Mouse (Mus musculus) heart, embryonic 10.5 days (tissue): Measurements from ENCODE around the gene Ccr1. TPM values are rescaled to one million over a fixed set of nuclear protein-coding genes. Genes with fewer than 3 reads are reported as not detected.
"Not testable (repeated sequence)": the region's sequence is repeated elsewhere in the genome, so short reads cannot be mapped to it uniquely, and the experiment has no call there.

ENCODE experiments used
- DNase-seq: peaks from one replicate; pipeline ENCODE4 v3.0.0-alpha.2; 2017; ENCODE audit warnings: low spot score
- H3K27ac ChIP-seq: fragments of 300-500 bp; sonication (generic); 2 replicates; pipeline ENCODE4 v1.5.1; 2016; ENCODE audit warnings: mild to moderate bottlenecking
- H3K27me3 ChIP-seq: fragments of 300-500 bp; sonication (generic); 2 replicates; pipeline ENCODE4 v1.6.1; 2016; ENCODE audit warnings: mild to moderate bottlenecking; ENCODE audit not compliant: poor library complexity, insufficient read depth, severe bottlenecking
- H3K36me3 ChIP-seq: fragments of 300-500 bp; sonication (generic); 2 replicates; pipeline ENCODE4 v1.6.1; 2016; ENCODE audit warnings: mild to moderate bottlenecking, moderate library complexity
- H3K4me1 ChIP-seq: fragments of 300-500 bp; sonication (generic); 2 replicates; pipeline ENCODE4 v1.6.1; 2016; ENCODE audit warnings: mild to moderate bottlenecking
- H3K4me3 ChIP-seq: fragments of 300-500 bp; sonication (generic); 2 replicates; pipeline ENCODE4 v1.5.1; 2016; ENCODE audit warnings: mild to moderate bottlenecking, moderate library complexity
- H3K9me3 ChIP-seq: fragments of 300-500 bp; sonication (generic); 2 replicates; pipeline ENCODE4 v1.6.1; 2016; ENCODE audit warnings: mild to moderate bottlenecking, moderate library complexity
- WGBS: fragments of 180-500 bp; shearing (Covaris S2); methylation state at CpG from one replicate; pipeline ENCODE4 v1.1.7; 2016; 5-methylcytosine and 5-hydroxymethylcytosine counted together
- polyA plus RNA-seq: library from polyadenylated mRNA; unstranded; fragments of >200 nt; fragmentation: Nextera tagmentation; extraction: Ambion mirVana; gene quantifications from 2 replicates; pipeline ENCODE4 v1.2.1, GENCODE M21; 2016

Gene Ccr1
- polyA plus RNA-seq, 1 experiment from 2014 or later: 0.35 TPM

DNA sequence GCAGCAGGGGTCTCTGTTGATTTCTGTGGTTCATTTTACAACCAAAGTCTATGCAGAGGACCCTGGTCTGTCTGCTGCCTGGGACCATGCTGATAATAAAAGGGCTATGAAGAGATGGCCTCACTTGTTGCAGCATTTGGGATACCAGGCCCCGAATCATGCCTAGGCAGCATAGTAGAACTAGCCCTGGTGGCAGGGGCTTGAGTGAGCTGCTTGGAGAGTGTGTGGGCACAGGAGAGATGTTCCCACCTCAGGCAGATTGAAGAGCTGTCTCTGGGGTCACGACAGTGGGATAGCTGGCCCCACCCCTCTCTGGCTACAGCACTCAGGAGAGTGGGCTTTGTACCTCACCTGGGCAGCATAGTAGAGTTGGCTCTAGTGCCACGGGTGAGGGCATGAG is 38.0 kb downstream of the Ccr1 start:
- H3K27ac ChIP-seq: no peak overlapping the region
- no peak for DNase-seq
- peaks cover 3% of the 10 kb centered on the region; the same call in 1 of the 2 replicates for H3K9me3 ChIP-seq
- no peak overlapping the region for H3K4me3 ChIP-seq
- H3K27me3 ChIP-seq: no peaks in the 10 kb centered on the region
- H3K36me3 ChIP-seq: no peaks in the 10 kb centered on the region
- peaks cover 12% of the 10 kb centered on the region; the same call in 1 of the 2 replicates for H3K4me1 ChIP-seq
- WGBS: 70% methylated on average over 3 of the region's 3 CpGs

- H3K27me3 ChIP-seq: no peaks in the 10 kb centered on the region
- WGBS: 60% methylated on average over 4 of the region's 4 CpGs
- DNase-seq: no peak
- peaks cover 3% of the 10 kb centered on the region; the same call in 1 of the 2 replicates for H3K9me3 ChIP-seq
- H3K36me3 ChIP-seq: no peaks in the 10 kb centered on the region
- H3K4me1 ChIP-seq: peaks cover 14% of the 10 kb centered on the region; the same call in 1 of the 2 replicates
- no peak overlapping the region for H3K4me3 ChIP-seq
- H3K27ac ChIP-seq: no peak overlapping the region
Measured at GRCm38 (mm10) chr9:123929936-123930335, 38.6 kb downstream of the Ccr1 start.

GRCm38 (mm10) chr9:123928759-123929246 is 39.7 kb downstream of the Ccr1 start:
- H3K4me1 ChIP-seq: peaks cover 19% of the 10 kb centered on the region; the same call in 1 of the 2 replicates
- no peak overlapping the region for H3K4me3 ChIP-seq
- H3K27me3 ChIP-seq: no peaks in the 10 kb centered on the region
- peaks cover 3% of the 10 kb centered on the region; the same call in 1 of the 2 replicates for H3K9me3 ChIP-seq
- WGBS: 26% methylated on average over 8 of the region's 8 CpGs
- H3K27ac ChIP-seq: peak overlapping the region; percentile 33; the same call in 1 of the 2 replicates
- H3K36me3 ChIP-seq: no peaks in the 10 kb centered on the region
- no peak for DNase-seq

DNA sequence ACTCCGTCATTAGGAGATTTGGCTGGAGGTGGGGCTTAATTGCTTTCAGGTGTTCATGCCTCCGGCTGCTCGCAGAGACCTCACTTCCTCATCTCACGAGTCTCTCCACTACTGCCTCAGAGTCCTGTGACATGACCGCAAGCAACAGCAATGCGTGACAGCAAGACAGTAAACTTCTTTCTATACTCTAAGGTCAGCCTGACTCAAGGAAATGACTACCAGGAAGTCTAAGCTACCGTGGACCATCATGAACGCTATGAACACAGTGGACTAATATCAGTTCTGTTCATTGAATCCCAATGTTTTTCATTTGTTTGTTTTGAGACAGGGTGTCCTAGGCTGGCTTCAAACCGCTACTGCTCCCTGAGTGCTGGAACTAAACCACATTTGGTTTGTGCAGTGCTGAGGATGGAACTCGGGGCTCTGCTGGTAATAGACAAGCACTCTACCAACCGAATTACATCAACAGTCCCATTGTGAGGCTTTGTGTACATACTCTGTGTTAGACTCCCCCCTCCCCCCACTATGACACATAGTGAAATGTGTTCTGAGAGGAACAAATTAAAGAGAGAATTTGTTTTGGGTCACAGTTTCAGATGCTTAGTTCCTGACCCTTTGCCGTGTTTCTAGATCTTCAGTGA is 40.3 kb downstream of the Ccr1 start:
- H3K27ac ChIP-seq: peak overlapping the region; percentile 33
- peaks cover 3% of the 10 kb centered on the region; the same call in 1 of the 2 replicates for H3K9me3 ChIP-seq
- DNase-seq: no peak
- peaks cover 4% of the 10 kb centered on the region; the same call in 1 of the 2 replicates for H3K27me3 ChIP-seq
- no peaks in the 10 kb centered on the region for H3K36me3 ChIP-seq
- no peak overlapping the region for H3K4me3 ChIP-seq
- WGBS: 68% methylated on average over 12 of the region's 12 CpGs
- peaks cover 25% of the 10 kb centered on the region; the same call in 1 of the 2 replicates for H3K4me1 ChIP-seq

DNA sequence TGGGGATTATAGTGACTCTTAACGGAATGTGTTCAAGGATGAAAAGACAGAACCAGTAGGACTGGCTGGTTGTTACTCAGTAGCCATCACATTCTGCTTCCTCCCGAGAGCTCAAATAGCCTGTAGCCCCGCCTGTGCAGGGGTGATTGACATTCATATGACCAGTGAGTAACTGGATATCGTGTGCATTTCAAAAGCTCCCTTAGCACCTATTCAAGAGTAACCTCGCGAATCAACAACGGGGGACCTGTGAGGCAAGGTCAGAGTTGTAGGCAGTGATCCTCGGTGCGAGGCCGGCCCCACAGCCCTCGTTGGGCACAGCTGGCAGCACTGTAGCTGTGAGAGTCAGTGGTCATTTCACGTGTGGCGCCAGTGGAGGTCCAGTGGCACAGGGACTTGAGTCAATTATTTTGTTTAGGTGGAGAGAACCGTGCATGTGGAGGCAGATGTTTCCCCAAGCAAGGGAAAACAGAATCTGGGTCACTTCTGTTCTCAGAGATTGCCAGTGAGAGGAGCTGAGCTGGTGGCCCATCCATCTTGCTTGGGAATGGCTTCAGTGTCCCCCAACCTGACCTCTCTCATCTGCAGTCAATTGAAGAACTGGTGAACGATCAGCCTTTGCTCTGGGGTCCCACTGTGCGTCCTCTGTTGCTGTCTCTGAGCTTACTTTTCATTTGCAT is 41.1 kb downstream of the Ccr1 start:
- H3K4me3 ChIP-seq: no peak overlapping the region
- peaks cover 28% of the 10 kb centered on the region; the same call in 1 of the 2 replicates for H3K4me1 ChIP-seq
- no peak for DNase-seq
- H3K9me3 ChIP-seq: peaks cover 3% of the 10 kb centered on the region; the same call in 1 of the 2 replicates
- H3K36me3 ChIP-seq: no peaks in the 10 kb centered on the region
- H3K27me3 ChIP-seq: peaks cover 7% of the 10 kb centered on the region; the same call in 1 of the 2 replicates
- no peak overlapping the region for H3K27ac ChIP-seq
- 51% methylated on average over 16 of the region's 16 CpGs for WGBS

DNA sequence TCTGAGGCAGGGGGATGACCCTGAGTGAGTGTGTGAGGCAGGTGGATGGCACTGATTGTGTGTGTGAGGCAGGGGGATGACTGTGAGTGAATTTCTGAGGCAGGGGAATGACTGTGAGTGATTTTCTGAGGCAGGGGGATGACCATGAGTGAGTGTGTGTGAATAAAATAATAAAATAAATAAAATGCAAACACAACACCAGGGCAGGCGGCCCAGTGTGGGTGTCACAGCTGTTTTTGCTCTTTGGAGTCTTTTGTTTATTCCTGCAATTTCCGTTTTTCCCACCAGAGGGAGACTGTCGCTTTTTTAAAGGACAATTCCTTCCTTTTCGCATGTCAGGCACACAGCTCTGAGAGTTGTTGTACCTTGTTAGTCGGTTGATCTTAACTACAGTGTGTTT is 42.5 kb downstream of the Ccr1 start:
- not testable (repeated sequence) for H3K9me3 ChIP-seq, H3K36me3 ChIP-seq, H3K27me3 ChIP-seq, H3K27ac ChIP-seq
- peak; percentile 81 for DNase-seq
- Histone ChIP-seq H3K4me3 (peak overlapping the region; percentile 74), H3K4me1 (peaks cover 28% of the 10 kb centered on the region; the same call in 1 of the 2 replicates)
- 10% methylated on average over 5 of the region's 5 CpGs for WGBS

GRCm38 (mm10) chr9:123925101-123925946 is 43.2 kb downstream of the Ccr1 start:
- peaks cover 7% of the 10 kb centered on the region; the same call in 1 of the 2 replicates for H3K27me3 ChIP-seq
- peaks cover 28% of the 10 kb centered on the region; the same call in 1 of the 2 replicates for H3K4me1 ChIP-seq
- WGBS: 5% methylated on average over 44 of the region's 44 CpGs
- DNase-seq: peak; percentile 90
- H3K27ac ChIP-seq: peak overlapping the region; percentile 93
- H3K36me3 ChIP-seq: no peaks in the 10 kb centered on the region
- peak overlapping the region; percentile 74 for H3K4me3 ChIP-seq
- peaks cover 3% of the 10 kb centered on the region; the same call in 1 of the 2 replicates for H3K9me3 ChIP-seq

DNA sequence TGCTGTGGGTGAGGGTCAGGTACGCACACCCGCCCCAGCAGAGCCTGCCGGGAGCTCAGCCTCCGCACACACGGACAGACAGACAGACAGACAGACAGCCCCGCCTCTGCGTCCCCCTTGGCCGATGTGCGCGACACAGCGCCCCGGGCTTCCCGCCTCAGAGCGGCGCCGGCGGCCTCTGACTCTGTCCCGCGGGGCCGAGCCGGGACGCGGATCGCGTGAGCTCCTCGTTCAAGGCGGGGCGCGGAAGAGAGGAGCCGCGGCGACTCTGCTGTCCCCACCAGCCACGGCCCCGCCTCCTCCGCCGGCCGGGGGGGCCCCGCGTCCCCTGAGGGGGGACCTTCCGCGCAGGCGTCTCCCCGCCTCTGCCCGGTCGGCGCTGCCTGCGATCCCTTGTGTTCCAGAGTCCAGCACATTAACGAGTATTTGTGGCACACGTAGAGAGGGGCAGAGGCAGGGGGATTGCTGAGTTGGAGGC is 43.9 kb downstream of the Ccr1 start:
- Histone ChIP-seq H3K27ac (peak overlapping the region; percentile 93), H3K27me3 (peaks cover 7% of the 10 kb centered on the region; the same call in 1 of the 2 replicates), H3K36me3 (no peaks in the 10 kb centered on the region), H3K4me3 (peak overlapping the region; percentile 74), H3K9me3 (peaks cover 3% of the 10 kb centered on the region; the same call in 1 of the 2 replicates), H3K4me1 (peaks cover 28% of the 10 kb centered on the region; the same call in 1 of the 2 replicates)
- peak; percentile 93 for DNase-seq
- under 1% methylated on average over 43 of the region's 49 CpGs for WGBS

GRCm38 (mm10) chr9:123924035-123924434 is 44.5 kb downstream of the Ccr1 start:
- peak overlapping the region; percentile 93; the same call in 1 of the 2 replicates for H3K27ac ChIP-seq
- H3K4me1 ChIP-seq: peaks cover 28% of the 10 kb centered on the region; the same call in 1 of the 2 replicates
- WGBS: under 1% methylated on average over 11 of the region's 11 CpGs
- not testable (repeated sequence) for H3K27me3 ChIP-seq, H3K9me3 ChIP-seq, H3K36me3 ChIP-seq
- peak overlapping the region; percentile 74 for H3K4me3 ChIP-seq
- peak; percentile 92 for DNase-seq

DNA sequence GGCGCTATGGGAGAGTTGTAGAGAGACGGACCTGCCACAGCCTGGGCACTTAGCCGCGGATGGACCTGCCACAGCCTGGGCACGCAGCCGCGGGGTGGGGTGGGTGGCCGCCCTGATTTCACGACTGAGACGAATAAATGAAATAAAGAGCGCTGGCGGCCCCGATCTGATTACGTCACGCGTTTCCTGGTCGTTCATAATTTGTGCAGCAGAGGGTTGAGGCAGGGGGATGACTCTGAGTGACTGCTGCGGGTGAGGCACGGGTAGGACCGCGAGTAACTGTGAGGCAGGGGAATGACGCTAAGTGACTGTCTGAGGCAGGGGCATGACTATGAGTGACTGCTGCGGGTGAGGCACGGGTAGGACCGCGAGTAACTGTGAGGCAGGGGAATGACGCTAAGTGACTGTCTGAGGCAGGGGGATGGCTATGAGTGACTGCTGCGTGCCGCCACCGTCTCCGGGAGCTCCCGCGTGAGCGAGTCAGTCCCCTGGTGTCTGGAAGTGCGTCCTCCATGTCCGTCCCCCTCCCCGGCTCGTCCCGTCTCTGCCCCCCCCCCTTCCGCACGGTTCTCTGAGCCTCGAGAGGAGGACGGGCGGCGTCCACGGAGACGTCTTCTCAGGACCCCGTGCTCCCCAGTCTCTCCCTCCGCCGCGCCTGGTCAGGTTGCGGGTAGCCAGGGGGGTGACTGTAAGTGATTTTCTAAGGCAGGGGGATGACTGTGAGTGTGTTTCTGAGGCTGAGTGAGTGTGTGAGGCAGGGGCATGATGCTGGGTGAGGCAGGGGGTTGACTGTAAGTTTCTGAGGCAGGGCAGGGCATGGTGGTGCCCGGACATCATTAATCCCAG is 45.1 kb downstream of the Ccr1 start:
- peak overlapping the region; percentile 52; the same call in 1 of the 2 replicates for H3K27ac ChIP-seq
- H3K27me3 ChIP-seq: peaks cover 7% of the 10 kb centered on the region; the same call in 1 of the 2 replicates
- H3K4me3 ChIP-seq: peak overlapping the region; percentile 74
- WGBS: under 1% methylated on average over 49 of the region's 53 CpGs
- H3K9me3 ChIP-seq: peaks cover 3% of the 10 kb centered on the region; the same call in 1 of the 2 replicates
- H3K36me3 ChIP-seq: no peaks in the 10 kb centered on the region
- peaks cover 24% of the 10 kb centered on the region; the same call in 1 of the 2 replicates for H3K4me1 ChIP-seq
- DNase-seq: peak; percentile 79
